Mouse (Mus musculus) ES-E14 (cell line): ENCODE data around the gene Colgalt2.

ENCODE experiments used
- CHD2 ChIP-seq: IDR thresholded peaks from 2 replicates; pipeline ENCODE4 v1.6.1; 2014; ENCODE audit warnings: mild to moderate bottlenecking, low read depth, low read length, inconsistent platforms
- HCFC1 ChIP-seq: IDR thresholded peaks from 2 replicates; pipeline ENCODE4 v1.6.1; 2012; ENCODE audit warnings: low read length, inconsistent platforms, borderline replicate concordance; ENCODE audit not compliant: insufficient read depth
- MAFK ChIP-seq: IDR thresholded peaks from 2 replicates; pipeline ENCODE4 v1.6.1; 2014; ENCODE audit warnings: mild to moderate bottlenecking, low read depth, low read length, inconsistent platforms; ENCODE audit not compliant: insufficient read depth

GRCm38 (mm10) chr1:152537186-152537585 lies 137.6 kb downstream of the Colgalt2 start:
- no peak for TF ChIP-seq CHD2
- TF ChIP-seq MAFK = no peak
- TF ChIP-seq HCFC1 = no peak
